Mouse (Mus musculus) hindbrain, embryonic 15.5 days (tissue): ENCODE measurements around the gene Gon7. TPM values are rescaled to one million over a fixed set of nuclear protein-coding genes. Genes with fewer than 3 reads are reported as not detected.

Source experiments
- ATAC-seq: fragments of 200-750 bp; cut with Nextera tagmentation; 2 replicates; pipeline ENCODE4 v1.8.0; 2017; ENCODE audit warnings: low read depth, moderate number of reproducible peaks, moderate TSS enrichment; ENCODE audit not compliant: low FRiP score
- H3K27ac ChIP-seq: fragments of 300-500 bp; sonication (generic); replicated peaks from 2 replicates; pipeline ENCODE4 v1.5.1; 2015; ENCODE audit warnings: mild to moderate bottlenecking, inconsistent platforms
- H3K27me3 ChIP-seq: fragments of 300-500 bp; sonication (generic); 2 replicates; pipeline ENCODE4 v1.6.1; 2015; ENCODE audit warnings: control low read depth, inconsistent platforms
- H3K36me3 ChIP-seq: fragments of 300-500 bp; sonication (generic); 2 replicates; pipeline ENCODE4 v1.6.1; 2015; ENCODE audit warnings: control low read depth, inconsistent platforms
- H3K4me1 ChIP-seq: fragments of 300-500 bp; sonication (generic); replicated peaks from 2 replicates; pipeline ENCODE4 v1.6.1; 2015; ENCODE audit warnings: control low read depth, inconsistent platforms
- H3K4me2 ChIP-seq: fragments of 300-500 bp; sonication (generic); 2 replicates; pipeline ENCODE4 v1.6.1; 2015; ENCODE audit warnings: moderate library complexity, mild to moderate bottlenecking, inconsistent platforms
- H3K4me3 ChIP-seq: fragments of 300-500 bp; sonication (generic); 2 replicates; pipeline ENCODE4 v1.5.1; 2015; ENCODE audit warnings: mild to moderate bottlenecking, inconsistent platforms
- H3K9ac ChIP-seq: fragments of 300-500 bp; sonication (generic); 2 replicates; pipeline ENCODE4 v1.6.1; 2015; ENCODE audit warnings: inconsistent platforms
- H3K9me3 ChIP-seq: fragments of 300-500 bp; sonication (generic); 2 replicates; pipeline ENCODE4 v1.6.1; 2016; ENCODE audit warnings: control low read depth, inconsistent platforms
- WGBS: fragments of 180-500 bp; shearing (Covaris S2); methylation state at CpG from one replicate; pipeline ENCODE4 v1.1.7; 2015; 5-methylcytosine and 5-hydroxymethylcytosine counted together
- polyA plus RNA-seq: library from polyadenylated mRNA; unstranded; fragments of >200 nt; fragmentation: Nextera tagmentation; extraction: Ambion mirVana; gene quantifications from 2 replicates; pipeline ENCODE4 v1.2.1, GENCODE M21; 2015

The Gon7 gene
- polyA plus RNA-seq = 42.8 and 45.0 TPM in 2 replicates

DNA sequence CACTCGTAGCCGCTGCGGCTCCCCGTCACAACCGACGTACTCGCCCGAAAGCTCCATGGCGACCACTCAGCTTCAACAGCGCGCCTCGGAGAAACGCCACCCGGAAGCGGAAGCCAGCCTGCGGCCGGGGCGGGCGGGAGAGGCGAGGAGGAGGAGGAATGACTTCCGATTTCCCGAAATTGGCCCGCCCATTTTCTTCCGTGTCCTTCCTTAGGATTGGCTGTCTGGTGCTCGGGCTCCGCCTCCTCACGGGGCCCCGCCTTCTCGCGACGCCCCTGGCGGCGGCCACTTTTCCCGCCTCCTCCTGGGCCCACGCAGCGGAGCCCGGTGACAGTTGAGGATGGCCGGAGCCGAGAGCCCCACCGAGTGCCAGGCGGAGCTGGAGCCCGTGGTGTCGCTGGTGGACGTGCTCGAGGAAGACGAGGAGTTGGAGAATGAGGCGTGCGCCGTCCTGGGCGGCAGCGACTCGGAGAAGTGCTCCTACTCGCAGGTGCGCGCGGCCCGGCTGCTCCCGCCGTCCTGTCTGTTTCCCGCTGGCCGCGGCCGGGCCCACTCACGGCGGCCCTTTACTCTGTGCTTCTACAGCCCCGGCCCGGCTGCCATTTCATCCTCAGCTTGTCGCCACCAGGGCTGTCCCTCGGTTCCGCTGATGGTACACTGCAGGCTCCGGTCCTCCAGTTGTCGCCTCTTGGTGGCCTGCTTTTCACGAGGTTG lies at the start of gene Gon7, which contains the start of the genes Gm28051 and Ubr7:
Gon7 (minus strand) TSS at position 115 of the 714 bp plus-strand sequence.
Gm28051 (minus strand) TSS at position 77 of the 714 bp plus-strand sequence.
Ubr7 (plus strand) TSS at position 279 of the 714 bp plus-strand sequence.
- under 1% methylated on average over 73 of the region's 73 CpGs for WGBS
- Histone ChIP-seq H3K4me1 (peaks cover 30% of the 10 kb centered on the region), H3K9me3 (no peaks in the 10 kb centered on the region), H3K27me3 (no peaks in the 10 kb centered on the region), H3K4me3 (peak within 1 kb of the TSS; percentile 89), H3K4me2 (peak within 1 kb of the TSS; percentile 83), H3K9ac (peak within 1 kb of the TSS; percentile 87), H3K27ac (peak within 1 kb of the TSS; percentile 87), H3K36me3 (peaks cover 7% of the 10 kb centered on the region; the same call in 1 of the 2 replicates)
- ATAC-seq = peak; percentile 98

GRCm38 (mm10) chr12:102799528-102799927 lies 41.9 kb upstream of the Gon7 start:
- H3K36me3 ChIP-seq = peaks cover 8% of the 10 kb centered on the region
- H3K27me3 ChIP-seq = no peaks in the 10 kb centered on the region
- H3K9me3 ChIP-seq = no peaks in the 10 kb centered on the region
- no peak for ATAC-seq
- no peak overlapping the region for H3K4me3 ChIP-seq
- H3K9ac ChIP-seq = no peak overlapping the region
- H3K27ac ChIP-seq = no peak overlapping the region
- no peak overlapping the region for H3K4me2 ChIP-seq
- 96% methylated on average over 2 of the region's 2 CpGs for WGBS
- no peaks in the 10 kb centered on the region for H3K4me1 ChIP-seq

- Histone ChIP-seq H3K4me2 (no peak overlapping the region), H3K27me3 (no peaks in the 10 kb centered on the region), H3K4me3 (no peak overlapping the region), H3K27ac (no peak overlapping the region), H3K9me3 (no peaks in the 10 kb centered on the region), H3K4me1 (no peaks in the 10 kb centered on the region), H3K9ac (no peak overlapping the region), H3K36me3 (peaks cover 62% of the 10 kb centered on the region)
- 94% methylated on average over 7 of the region's 7 CpGs for WGBS
- ATAC-seq = no peak
Measured at GRCm38 (mm10) chr12:102787927-102788326, 30.3 kb upstream of the Gon7 start.

DNA sequence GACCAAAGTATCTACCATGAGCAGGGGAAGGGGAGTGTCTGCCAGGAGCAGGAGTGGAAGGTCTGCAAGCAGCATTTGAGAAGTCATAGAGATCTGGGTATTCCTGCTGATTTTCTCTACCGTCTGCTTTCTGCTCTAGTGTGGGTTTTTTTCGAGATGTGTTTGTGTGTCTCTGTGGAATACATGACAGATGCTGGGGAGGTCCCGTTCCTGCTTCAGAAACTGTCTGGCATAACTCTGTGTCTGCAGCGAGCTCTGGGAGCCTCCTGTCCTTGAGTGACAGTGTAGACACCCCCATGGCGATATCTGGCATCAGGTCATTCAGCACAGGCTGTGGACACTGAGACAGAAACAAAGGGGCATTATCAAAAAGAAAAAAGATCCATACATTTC lies 28.0 kb upstream of the Gon7 start:
- Histone ChIP-seq H3K4me2 (no peak overlapping the region), H3K27ac (no peak overlapping the region), H3K9me3 (no peaks in the 10 kb centered on the region), H3K4me3 (no peak overlapping the region), H3K27me3 (no peaks in the 10 kb centered on the region), H3K4me1 (no peaks in the 10 kb centered on the region), H3K36me3 (peaks cover 61% of the 10 kb centered on the region), H3K9ac (no peak overlapping the region)
- ATAC-seq = no peak
- 65% methylated on average over 5 of the region's 5 CpGs for WGBS

GRCm38 (mm10) chr12:102784899-102785592 lies 27.4 kb upstream of the Gon7 start:
- no peak overlapping the region for H3K27ac ChIP-seq
- peaks cover 55% of the 10 kb centered on the region for H3K36me3 ChIP-seq
- H3K4me2 ChIP-seq = no peak overlapping the region
- H3K4me3 ChIP-seq = no peak overlapping the region
- no peaks in the 10 kb centered on the region for H3K27me3 ChIP-seq
- no peak overlapping the region for H3K9ac ChIP-seq
- no peaks in the 10 kb centered on the region for H3K4me1 ChIP-seq
- WGBS = 91% methylated on average over 19 of the region's 19 CpGs
- no peaks in the 10 kb centered on the region for H3K9me3 ChIP-seq
- ATAC-seq = no peak

DNA sequence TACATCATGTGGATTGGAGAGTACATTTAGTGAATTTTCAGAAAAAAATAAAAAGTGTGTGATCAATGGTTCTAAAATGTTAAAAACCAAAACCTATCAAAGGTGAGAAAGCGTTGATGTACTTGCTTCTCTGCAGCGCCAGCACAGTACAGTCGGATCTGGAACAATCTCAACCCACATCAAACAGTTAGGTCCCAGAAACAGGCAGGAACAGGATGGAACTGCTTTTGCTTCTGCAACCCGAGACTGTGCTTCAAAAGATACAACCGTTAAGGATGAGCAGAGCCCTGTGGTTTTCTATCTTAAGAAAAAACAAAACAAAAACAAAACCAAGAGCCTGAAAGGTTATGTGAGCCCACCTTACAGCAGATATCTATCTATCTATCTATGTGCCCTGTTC lies 25.2 kb upstream of the Gon7 start:
- no peak overlapping the region for H3K9ac ChIP-seq
- no peak overlapping the region for H3K27ac ChIP-seq
- no peak overlapping the region for H3K4me2 ChIP-seq
- peaks cover 47% of the 10 kb centered on the region for H3K36me3 ChIP-seq
- 90% methylated on average over 5 of the region's 5 CpGs for WGBS
- no peak overlapping the region for H3K4me3 ChIP-seq
- no peaks in the 10 kb centered on the region for H3K4me1 ChIP-seq
- no peaks in the 10 kb centered on the region for H3K9me3 ChIP-seq
- H3K27me3 ChIP-seq = no peaks in the 10 kb centered on the region
- ATAC-seq = no peak

DNA sequence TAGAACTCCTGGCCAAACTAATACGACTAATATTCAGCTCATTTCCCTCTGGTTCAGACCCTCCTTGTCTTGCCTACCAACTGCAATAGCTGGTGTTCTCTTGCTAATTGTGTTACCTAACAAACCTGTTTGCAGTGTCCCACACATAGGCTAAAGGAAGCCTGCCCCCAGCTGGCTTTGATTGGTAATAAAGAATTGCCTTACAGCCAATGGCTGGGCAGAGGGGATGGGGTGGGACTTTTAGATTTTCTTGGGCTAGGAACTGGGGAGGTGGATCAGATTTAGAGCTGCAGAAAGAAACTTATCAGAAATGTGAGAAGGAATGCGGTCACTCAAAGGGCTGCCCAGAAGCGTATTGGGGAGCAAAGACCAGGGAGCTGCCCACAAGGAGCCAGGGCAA lies 21.8 kb upstream of the Gon7 start:
- H3K4me3 ChIP-seq = no peak overlapping the region
- peaks cover 43% of the 10 kb centered on the region for H3K36me3 ChIP-seq
- no peak overlapping the region for H3K4me2 ChIP-seq
- H3K4me1 ChIP-seq = no peaks in the 10 kb centered on the region
- peak; percentile 19; the same call in 1 of the 2 replicates for ATAC-seq
- H3K27me3 ChIP-seq = no peaks in the 10 kb centered on the region
- no peak overlapping the region for H3K27ac ChIP-seq
- H3K9me3 ChIP-seq = no peaks in the 10 kb centered on the region
- H3K9ac ChIP-seq = no peak overlapping the region
- 52% methylated on average over 3 of the region's 3 CpGs for WGBS

- H3K9ac ChIP-seq = no peak overlapping the region
- no peak overlapping the region for H3K4me3 ChIP-seq
- H3K36me3 ChIP-seq = peaks cover 45% of the 10 kb centered on the region
- no peaks in the 10 kb centered on the region for H3K9me3 ChIP-seq
- no peaks in the 10 kb centered on the region for H3K4me1 ChIP-seq
- WGBS = 87% methylated on average over 5 of the region's 5 CpGs
- no peaks in the 10 kb centered on the region for H3K27me3 ChIP-seq
- no peak for ATAC-seq
- no peak overlapping the region for H3K27ac ChIP-seq
- H3K4me2 ChIP-seq = no peak overlapping the region
Measured at GRCm38 (mm10) chr12:102778151-102778550, 20.5 kb upstream of the Gon7 start.

DNA sequence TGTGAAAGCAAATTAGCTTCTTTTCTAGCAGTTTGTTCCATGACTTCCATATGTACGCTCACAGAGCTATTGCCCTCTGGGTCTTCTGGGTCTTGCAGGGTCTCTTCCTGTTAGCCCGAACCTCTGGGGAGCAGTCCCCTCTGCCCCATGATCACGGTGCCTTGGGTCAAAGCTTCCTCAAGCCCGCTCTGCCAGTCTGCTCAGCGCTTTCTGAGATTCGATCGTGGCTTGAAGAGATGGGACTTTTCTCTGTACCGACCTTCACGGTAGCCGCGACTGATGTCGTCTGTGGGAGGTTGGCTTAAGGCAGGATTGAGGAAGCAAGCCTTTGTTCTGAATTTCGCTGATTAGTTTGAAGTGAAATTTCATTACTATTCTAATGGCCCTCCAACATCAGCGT lies 18.4 kb upstream of the Gon7 start:
- Histone ChIP-seq H3K9me3 (no peaks in the 10 kb centered on the region), H3K4me3 (no peak overlapping the region), H3K4me2 (no peak overlapping the region), H3K9ac (no peak overlapping the region), H3K27me3 (no peaks in the 10 kb centered on the region), H3K27ac (no peak overlapping the region), H3K4me1 (no peaks in the 10 kb centered on the region), H3K36me3 (peaks cover 54% of the 10 kb centered on the region)
- 92% methylated on average over 14 of the region's 14 CpGs for WGBS
- no peak for ATAC-seq

GRCm38 (mm10) chr12:102772676-102773075 lies 15.1 kb upstream of the Gon7 start:
- Histone ChIP-seq H3K27ac (no peak overlapping the region), H3K27me3 (no peaks in the 10 kb centered on the region), H3K4me1 (no peaks in the 10 kb centered on the region), H3K4me3 (no peak overlapping the region), H3K36me3 (peaks cover 86% of the 10 kb centered on the region), H3K9ac (no peak overlapping the region), H3K4me2 (no peak overlapping the region), H3K9me3 (no peaks in the 10 kb centered on the region)
- no peak for ATAC-seq
- WGBS = 97% methylated on average over 5 of the region's 5 CpGs

DNA sequence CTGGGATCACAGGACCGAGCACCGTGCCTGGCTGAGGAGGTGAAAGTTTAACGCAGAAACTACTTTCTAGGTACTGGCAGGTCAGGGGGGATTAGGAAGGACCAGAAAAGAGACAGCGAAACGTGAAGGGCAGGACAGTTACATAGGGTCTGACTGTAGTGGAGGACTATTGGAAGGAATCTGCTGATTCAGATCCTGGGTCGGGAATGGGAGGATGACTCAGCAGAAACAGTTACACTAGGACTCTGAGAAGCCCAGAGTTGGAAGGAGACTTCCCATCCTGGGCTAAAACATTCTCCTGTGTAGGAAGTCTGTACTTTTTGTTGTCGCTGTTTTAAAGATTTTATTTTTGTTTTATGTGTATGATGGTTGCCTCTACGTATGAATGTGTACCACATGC lies 14.0 kb upstream of the Gon7 start:
- no peaks in the 10 kb centered on the region for H3K4me1 ChIP-seq
- H3K9me3 ChIP-seq = no peaks in the 10 kb centered on the region
- no peak overlapping the region for H3K9ac ChIP-seq
- H3K27me3 ChIP-seq = no peaks in the 10 kb centered on the region
- ATAC-seq = no peak
- 97% methylated on average over 8 of the region's 8 CpGs for WGBS
- no peak overlapping the region for H3K4me2 ChIP-seq
- no peak overlapping the region for H3K27ac ChIP-seq
- peaks cover 89% of the 10 kb centered on the region for H3K36me3 ChIP-seq
- no peak overlapping the region for H3K4me3 ChIP-seq

DNA sequence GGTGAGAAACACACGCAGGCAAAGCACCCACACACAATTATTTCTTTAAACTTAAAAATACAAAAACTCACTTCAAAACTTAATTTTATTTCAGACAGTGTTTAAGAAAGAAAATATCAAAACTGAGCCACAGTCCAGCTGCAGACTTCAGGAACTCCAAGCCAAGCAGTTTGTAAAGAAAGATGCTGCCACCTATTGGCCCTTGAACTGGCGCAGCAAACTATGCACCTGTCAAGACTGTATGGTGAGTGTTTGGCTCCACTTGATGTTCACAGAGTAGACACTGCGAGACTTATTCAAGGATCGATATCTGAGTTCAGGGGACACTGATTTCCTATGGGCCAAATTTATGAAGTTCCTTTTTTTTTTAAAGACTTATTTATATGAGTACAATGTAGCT lies 11.4 kb upstream of the Gon7 start:
- H3K36me3 ChIP-seq = peaks cover 84% of the 10 kb centered on the region
- H3K27ac ChIP-seq = no peak overlapping the region
- H3K4me2 ChIP-seq = no peak overlapping the region
- no peaks in the 10 kb centered on the region for H3K4me1 ChIP-seq
- no peaks in the 10 kb centered on the region for H3K9me3 ChIP-seq
- H3K4me3 ChIP-seq = no peak overlapping the region
- H3K9ac ChIP-seq = no peak overlapping the region
- ATAC-seq = no peak
- no peaks in the 10 kb centered on the region for H3K27me3 ChIP-seq
- WGBS = 92% methylated on average over 4 of the region's 4 CpGs
